Mouse (Mus musculus): ENCODE results near the gene Pitpnc1. TPM values are rescaled to one million over a fixed set of nuclear protein-coding genes. Genes with fewer than 3 reads are reported as not detected.

Pitpnc1 gene
- polyA plus RNA-seq, 2 experiments from 2014 or later: 119 to 141 TPM

GRCm38 (mm10) chr11:107215111-107215510 is 255.4 kb downstream of the Pitpnc1 start:
- no peak for ATAC-seq

DNA sequence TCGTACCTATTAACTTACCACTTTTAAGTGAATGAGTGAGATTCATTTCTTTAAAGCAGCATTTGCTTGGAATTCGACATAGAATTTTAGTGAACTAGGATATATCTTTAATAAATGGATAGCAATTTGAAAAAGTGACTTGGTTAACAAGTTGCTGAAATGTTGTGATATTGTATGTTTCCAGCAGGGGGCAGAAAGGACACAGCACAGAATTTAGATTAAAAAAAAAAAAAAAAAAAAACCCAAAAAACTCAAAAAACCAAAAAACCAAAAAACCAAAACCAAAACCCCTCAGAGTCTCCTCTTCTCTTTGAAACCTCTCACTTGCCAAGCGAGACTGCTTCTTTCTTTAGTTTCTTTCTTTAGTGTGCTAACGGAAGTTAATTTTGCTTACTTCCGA is 256.8 kb downstream of the Pitpnc1 start:
- ATAC-seq: no peak

- no peak for ATAC-seq
Measured at GRCm38 (mm10) chr11:107209818-107210217, 260.7 kb downstream of the Pitpnc1 start.

GRCm38 (mm10) chr11:107201773-107202172 is 268.7 kb downstream of the Pitpnc1 start:
- ATAC-seq: no peak

DNA sequence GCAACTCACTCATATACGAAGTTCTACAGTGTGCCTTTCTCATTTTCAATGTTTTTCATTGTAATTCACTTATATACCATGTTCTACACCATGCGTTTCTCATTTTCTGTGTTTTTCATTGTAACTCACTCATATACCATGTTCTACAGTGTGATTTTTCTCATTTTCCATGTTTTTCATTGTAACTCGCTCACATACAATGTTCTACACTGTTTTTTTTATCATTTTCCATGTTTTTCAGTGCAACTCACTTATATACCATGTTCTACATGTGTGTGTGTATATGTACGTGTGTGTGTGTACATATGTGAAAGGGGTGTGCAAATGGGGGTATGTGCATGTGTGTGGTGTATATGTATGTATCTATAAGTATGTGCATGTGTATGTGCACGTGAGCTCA is 271.2 kb downstream of the Pitpnc1 start:
- no peak for ATAC-seq

GRCm38 (mm10) chr11:107195334-107195733 is 275.2 kb downstream of the Pitpnc1 start:
- ATAC-seq: no peak

DNA sequence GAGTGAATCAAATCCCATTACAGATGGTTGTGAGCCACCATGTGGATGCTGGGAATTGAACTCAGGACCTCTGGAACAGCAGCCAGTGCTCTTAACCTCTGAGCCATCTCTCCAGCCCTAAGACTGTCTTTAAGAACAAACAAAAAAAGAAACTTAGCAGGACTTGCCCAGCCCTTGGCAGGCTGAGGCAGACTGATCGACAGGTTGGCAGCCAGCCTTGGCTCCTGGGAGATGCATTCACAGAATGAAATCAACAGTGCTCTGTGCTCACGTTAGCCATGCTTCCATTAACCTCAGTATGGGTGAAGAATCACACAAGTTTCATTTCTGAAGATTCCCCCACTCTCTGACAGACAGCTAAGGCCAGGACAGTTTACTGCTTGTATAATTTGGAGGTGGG is 280.1 kb downstream of the Pitpnc1 start:
- no peak for ATAC-seq

DNA sequence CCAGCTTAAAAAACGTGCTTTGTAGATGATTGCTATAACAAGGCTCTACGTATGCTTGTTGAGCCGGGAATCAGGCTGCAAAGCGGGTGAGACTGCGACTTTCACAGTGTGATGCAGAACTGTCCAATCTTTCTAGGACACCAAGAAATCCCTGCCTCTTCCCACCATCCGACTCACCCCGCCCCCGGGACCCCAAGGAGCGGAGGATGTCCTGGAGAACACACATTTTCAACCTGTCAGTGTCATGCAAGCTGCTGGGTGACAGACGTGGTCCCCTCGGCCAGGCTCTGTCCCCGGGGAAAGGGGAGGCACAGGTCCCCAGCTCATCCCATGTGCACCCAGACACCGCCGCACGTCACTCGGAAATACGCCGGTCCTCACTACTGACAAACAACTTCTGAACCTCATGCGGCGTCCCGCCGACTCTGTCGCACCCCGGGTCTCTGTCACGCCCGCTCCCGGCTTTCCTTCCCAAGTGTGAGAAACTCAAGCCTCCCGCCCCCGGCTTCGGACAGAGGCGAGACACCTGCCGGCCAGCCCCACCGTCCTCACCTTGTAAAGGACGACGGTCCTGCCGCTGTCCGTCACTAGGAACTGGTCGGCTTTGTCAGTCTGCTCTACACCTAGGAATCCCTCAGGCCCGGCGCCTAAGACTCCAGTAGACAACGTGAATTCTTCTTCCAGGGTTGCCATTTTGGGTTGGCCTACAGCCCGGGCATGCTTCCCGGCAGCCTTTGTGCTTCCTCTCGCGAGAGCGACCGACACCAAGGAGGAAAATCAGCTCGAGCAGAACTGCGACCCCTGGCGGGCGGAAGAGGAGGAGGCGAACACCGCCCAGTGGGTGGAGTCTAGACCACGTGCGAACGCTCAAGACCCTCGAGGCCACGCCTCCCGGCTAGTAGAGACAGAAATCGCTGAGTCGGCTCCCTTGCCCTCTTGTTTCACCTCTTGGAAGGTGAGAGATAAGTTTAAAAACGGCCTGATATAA is 281.6 kb downstream of the Pitpnc1 start, which contains the start of gene Nol11:
Gene Nol11, minus strand, starts transcription at position 817 of the 988 bp plus-strand sequence.
- peak; percentile 99 for ATAC-seq

DNA sequence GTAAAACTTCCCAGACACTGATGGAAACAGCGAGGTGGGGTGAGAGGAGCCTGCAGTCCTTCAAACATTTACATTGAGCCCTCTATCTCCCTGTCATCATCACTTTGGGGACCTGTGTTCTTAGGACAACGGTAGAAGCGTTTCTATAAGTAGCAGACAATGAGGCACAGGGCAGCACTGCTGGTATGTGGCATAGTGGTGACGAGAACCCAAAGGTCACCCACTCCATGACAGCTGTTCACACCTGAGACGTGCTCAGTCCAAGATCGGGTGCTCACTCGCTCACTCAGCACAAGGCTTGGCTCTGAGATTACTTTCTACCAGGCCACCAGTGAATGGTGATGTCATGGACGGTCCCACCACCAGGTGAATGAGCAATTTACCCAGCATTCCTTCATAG is 286.7 kb downstream of the Pitpnc1 start:
- no peak for ATAC-seq

DNA sequence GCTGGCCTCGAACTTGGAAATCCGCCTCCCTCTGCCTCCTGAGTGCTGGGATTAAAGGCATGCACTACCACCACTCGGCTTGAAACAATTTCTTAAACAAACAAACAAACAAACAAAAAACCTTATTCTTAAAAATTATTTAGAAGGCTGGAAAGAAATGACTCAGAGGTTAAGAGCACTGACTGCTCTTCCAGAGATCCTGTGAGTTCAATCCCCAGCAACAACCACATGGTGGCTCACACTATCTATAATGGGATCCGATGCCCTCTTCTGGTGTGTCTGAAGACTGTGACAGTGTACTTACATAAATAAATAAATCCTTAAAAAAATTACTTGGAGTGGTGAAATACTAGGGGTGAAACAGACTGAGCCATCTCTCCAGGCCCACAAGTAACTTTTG is 309.3 kb downstream of the Pitpnc1 start:
- no peak for ATAC-seq

DNA sequence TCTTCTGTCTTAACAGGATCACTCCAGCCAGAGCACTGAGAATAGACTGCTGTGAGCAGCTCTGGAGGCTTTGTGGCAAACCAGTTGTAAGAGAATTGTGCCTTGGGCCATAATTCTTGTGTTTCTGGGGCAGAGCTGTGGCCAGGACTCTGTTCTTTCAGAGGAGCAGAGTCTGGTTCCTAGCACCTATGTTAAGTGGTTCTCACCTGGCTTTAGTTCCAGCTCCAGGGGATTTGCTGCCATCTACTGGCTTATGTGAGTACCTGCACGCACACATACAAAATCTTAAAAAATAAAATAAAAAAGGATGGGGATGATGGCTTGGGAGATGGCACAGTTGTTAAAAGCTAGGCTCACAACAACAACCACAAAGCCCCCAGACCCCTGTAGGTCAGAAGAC is 311.5 kb downstream of the Pitpnc1 start:
- ATAC-seq: no peak

Other genes with a start within 250 kb of the Pitpnc1 start
- gene Psmd12, start 8.8 kb upstream of the Pitpnc1 start, polyA plus RNA-seq (2017; shearing (Covaris generic)): 100 to 1,000 TPM; 106 to 112 TPM
- gene Helz, start 77.2 kb upstream of the Pitpnc1 start, polyA plus RNA-seq (2017; shearing (Covaris generic)): 10 to 100 TPM; 27.8 to 35.7 TPM
- not detected for gene Cacng1, start 245.8 kb upstream of the Pitpnc1 start, polyA plus RNA-seq (2017; shearing (Covaris generic))

Data from CD4-positive, CD25-positive, alpha-beta regulatory T cell, adult 4 months (primary cell).